Mouse (Mus musculus): ENCODE data around the gene AA986860. TPM values are rescaled to one million over a fixed set of nuclear protein-coding genes. Genes with fewer than 3 reads are reported as not detected.

AA986860 gene
- polyA plus RNA-seq, 1 experiment from 2014 or later = 1.2 TPM

GRCm38 (mm10) chr1:130762045-130762760 lies 30.4 kb downstream of the AA986860 start:
- Histone ChIP-seq H3K27me3 (no peaks in the 10 kb centered on the region), H3K4me1 (no peaks in the 10 kb centered on the region), H3K27ac (no peak overlapping the region), H3K4me3 (no peak overlapping the region), H3K4me2 (replicated peaks) (no peak overlapping the region), H3K9me3 (no peaks in the 10 kb centered on the region), H3K36me3 (no peaks in the 10 kb centered on the region), H3K9ac (no peak overlapping the region)
- ATAC-seq (ENCODE audit: low FRiP score, low read depth) = no peak
- WGBS = 80% methylated on average over 3 of the region's 3 CpGs

GRCm38 (mm10) chr1:130764027-130764461 lies 32.3 kb downstream of the AA986860 start:
- 86% methylated on average over 12 of the region's 12 CpGs for WGBS

GRCm38 (mm10) chr1:130767066-130767465 lies 35.3 kb downstream of the AA986860 start:
- Histone ChIP-seq H3K9ac (no peak overlapping the region), H3K4me1 (no peaks in the 10 kb centered on the region), H3K4me3 (no peak overlapping the region), H3K27ac (no peak overlapping the region), H3K27me3 (no peaks in the 10 kb centered on the region), H3K9me3 (no peaks in the 10 kb centered on the region), H3K4me2 (replicated peaks) (no peak overlapping the region), H3K36me3 (no peaks in the 10 kb centered on the region)
- WGBS = 74% methylated on average over 5 of the region's 5 CpGs
- ATAC-seq (ENCODE audit: low FRiP score, low read depth) = no peak

More at GRCm38 (mm10) chr1:130764027-130764461, 32.3 kb downstream of the AA986860 start:
- Histone ChIP-seq H3K4me3 (no peak overlapping the region), H3K4me2 (replicated peaks) (no peak overlapping the region), H3K27ac (no peak overlapping the region), H3K4me1 (no peaks in the 10 kb centered on the region), H3K9me3 (no peaks in the 10 kb centered on the region), H3K36me3 (no peaks in the 10 kb centered on the region), H3K27me3 (no peaks in the 10 kb centered on the region), H3K9ac (no peak overlapping the region)
- no peak for ATAC-seq (ENCODE audit: low FRiP score, low read depth)

GRCm38 (mm10) chr1:130769925-130770324 lies 38.1 kb downstream of the AA986860 start:
- H3K9me3 ChIP-seq = no peaks in the 10 kb centered on the region
- WGBS = 88% methylated on average over 2 of the region's 2 CpGs
- no peaks in the 10 kb centered on the region for H3K36me3 ChIP-seq
- H3K9ac ChIP-seq = no peak overlapping the region
- H3K27me3 ChIP-seq = no peaks in the 10 kb centered on the region
- no peak for ATAC-seq (ENCODE audit: low FRiP score, low read depth)
- no peaks in the 10 kb centered on the region for H3K4me1 ChIP-seq
- no peak overlapping the region for H3K4me3 ChIP-seq
- no peak overlapping the region for H3K27ac ChIP-seq
- H3K4me2 ChIP-seq (replicated peaks) = no peak overlapping the region

GRCm38 (mm10) chr1:130770487-130770886 lies 38.7 kb downstream of the AA986860 start:
- no peak overlapping the region for H3K9ac ChIP-seq
- WGBS = 85% methylated on average over 4 of the region's 4 CpGs
- H3K36me3 ChIP-seq = no peaks in the 10 kb centered on the region
- H3K9me3 ChIP-seq = no peaks in the 10 kb centered on the region
- H3K4me1 ChIP-seq = no peaks in the 10 kb centered on the region
- no peak overlapping the region for H3K4me2 ChIP-seq (replicated peaks)
- no peak overlapping the region for H3K27ac ChIP-seq
- ATAC-seq (ENCODE audit: low FRiP score, low read depth) = no peak
- H3K4me3 ChIP-seq = no peak overlapping the region
- H3K27me3 ChIP-seq = no peaks in the 10 kb centered on the region

- no peaks in the 10 kb centered on the region for H3K27me3 ChIP-seq
- no peak overlapping the region for H3K4me2 ChIP-seq (replicated peaks)
- no peak overlapping the region for H3K4me3 ChIP-seq
- no peaks in the 10 kb centered on the region for H3K9me3 ChIP-seq
- WGBS = 71% methylated on average over 3 of the region's 3 CpGs
- H3K36me3 ChIP-seq = no peaks in the 10 kb centered on the region
- no peak overlapping the region for H3K9ac ChIP-seq
- no peak overlapping the region for H3K27ac ChIP-seq
- no peaks in the 10 kb centered on the region for H3K4me1 ChIP-seq
- ATAC-seq (ENCODE audit: low FRiP score, low read depth) = no peak
Measured at GRCm38 (mm10) chr1:130770981-130771494, 39.3 kb downstream of the AA986860 start.

- Histone ChIP-seq H3K27ac (no peak overlapping the region), H3K4me3 (no peak overlapping the region), H3K4me2 (replicated peaks) (no peak overlapping the region), H3K4me1 (no peaks in the 10 kb centered on the region), H3K9ac (no peak overlapping the region), H3K36me3 (no peaks in the 10 kb centered on the region), H3K9me3 (no peaks in the 10 kb centered on the region), H3K27me3 (no peaks in the 10 kb centered on the region)
- 74% methylated on average over 2 of the region's 2 CpGs for WGBS
- ATAC-seq (ENCODE audit: low FRiP score, low read depth) = no peak
Measured at GRCm38 (mm10) chr1:130775234-130775633, 43.5 kb downstream of the AA986860 start.

GRCm38 (mm10) chr1:130775691-130776331 lies 44.0 kb downstream of the AA986860 start:
- no peaks in the 10 kb centered on the region for H3K36me3 ChIP-seq
- H3K4me1 ChIP-seq = no peaks in the 10 kb centered on the region
- no peak overlapping the region for H3K4me2 ChIP-seq (replicated peaks)
- H3K4me3 ChIP-seq = no peak overlapping the region
- no peaks in the 10 kb centered on the region for H3K9me3 ChIP-seq
- H3K27ac ChIP-seq = no peak overlapping the region
- no peaks in the 10 kb centered on the region for H3K27me3 ChIP-seq
- 81% methylated on average over 7 of the region's 7 CpGs for WGBS
- no peak overlapping the region for H3K9ac ChIP-seq
- ATAC-seq (ENCODE audit: low FRiP score, low read depth) = no peak

GRCm38 (mm10) chr1:130776645-130777044 lies 44.9 kb downstream of the AA986860 start:
- Histone ChIP-seq H3K9ac (no peak overlapping the region), H3K27me3 (no peaks in the 10 kb centered on the region), H3K27ac (no peak overlapping the region), H3K4me2 (replicated peaks) (no peak overlapping the region), H3K9me3 (no peaks in the 10 kb centered on the region), H3K36me3 (no peaks in the 10 kb centered on the region), H3K4me1 (no peaks in the 10 kb centered on the region), H3K4me3 (no peak overlapping the region)
- WGBS = 88% methylated on average over 1 of the region's 1 CpGs
- no peak for ATAC-seq (ENCODE audit: low FRiP score, low read depth)

GRCm38 (mm10) chr1:130779867-130780266 lies 48.1 kb downstream of the AA986860 start:
- Histone ChIP-seq H3K9me3 (no peaks in the 10 kb centered on the region), H3K36me3 (no peaks in the 10 kb centered on the region), H3K4me2 (replicated peaks) (no peak overlapping the region), H3K4me1 (no peaks in the 10 kb centered on the region), H3K27ac (no peak overlapping the region), H3K9ac (no peak overlapping the region), H3K4me3 (no peak overlapping the region), H3K27me3 (no peaks in the 10 kb centered on the region)
- no peak for ATAC-seq (ENCODE audit: low FRiP score, low read depth)
- WGBS = 89% methylated on average over 3 of the region's 3 CpGs

GRCm38 (mm10) chr1:130784054-130784453 lies 52.3 kb downstream of the AA986860 start:
- Histone ChIP-seq H3K27me3 (no peaks in the 10 kb centered on the region; the same call in 1 of the 2 replicates), H3K9me3 (no peaks in the 10 kb centered on the region), H3K9ac (no peak overlapping the region), H3K27ac (no peak overlapping the region), H3K4me2 (replicated peaks) (no peak overlapping the region), H3K4me3 (no peak overlapping the region), H3K4me1 (no peaks in the 10 kb centered on the region), H3K36me3 (no peaks in the 10 kb centered on the region)
- ATAC-seq (ENCODE audit: low FRiP score, low read depth) = no peak
- 25% methylated on average over 4 of the region's 4 CpGs for WGBS

GRCm38 (mm10) chr1:130787001-130787400 lies 55.2 kb downstream of the AA986860 start:
- H3K27me3 ChIP-seq = no peaks in the 10 kb centered on the region; the same call in 1 of the 2 replicates
- no peak overlapping the region for H3K27ac ChIP-seq
- peaks cover 1% of the 10 kb centered on the region; the same call in 1 of the 2 replicates for H3K9me3 ChIP-seq
- no peak overlapping the region for H3K4me3 ChIP-seq
- H3K4me2 ChIP-seq (replicated peaks) = no peak overlapping the region
- no peak overlapping the region for H3K9ac ChIP-seq
- no peaks in the 10 kb centered on the region for H3K36me3 ChIP-seq
- WGBS = 44% methylated on average over 4 of the region's 4 CpGs
- no peak for ATAC-seq (ENCODE audit: low FRiP score, low read depth)
- H3K4me1 ChIP-seq = no peaks in the 10 kb centered on the region
